Mouse (Mus musculus): ENCODE results near the gene Rasgrp4.
"Not testable (repeated sequence)": the region's sequence is repeated elsewhere in the genome, so short reads cannot be mapped to it uniquely, and the experiment has no call there.

Rasgrp4 gene

GRCm38 (mm10) chr7:29134693-29135386, at the start of gene Rasgrp4:
Gene Rasgrp4 (plus strand): TSS chr7:29134851.
- peak in 1 of 2 experiments; percentile 61 for DNase-seq (ENCODE audit: low spot score in 2 of 2)

- peak in 1 of 2 experiments; percentile 59 for DNase-seq (ENCODE audit: low spot score in 2 of 2)
These were observed 48.7 kb upstream of the Rasgrp4 start for GRCm38 (mm10) chr7:29085981-29086380.

DNA sequence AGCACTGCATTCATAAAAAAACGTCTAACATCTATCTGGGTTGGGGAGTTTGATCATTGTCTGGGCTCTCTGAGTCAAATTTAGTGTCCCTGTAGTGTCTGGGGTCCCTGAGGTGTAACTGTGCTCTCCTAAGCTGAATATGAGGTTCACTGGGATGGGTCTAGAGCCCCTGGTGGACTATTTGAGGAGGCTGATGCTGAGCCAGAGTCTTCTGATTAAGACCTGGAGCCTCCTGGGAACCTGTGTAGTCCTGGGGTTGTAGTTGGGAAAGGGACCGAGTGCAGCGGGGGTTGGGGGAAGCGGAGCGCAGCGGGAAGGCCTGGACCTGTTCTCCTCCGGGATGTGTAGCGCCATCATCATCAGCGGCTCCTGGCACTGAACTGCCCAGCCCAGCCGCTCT, 47.7 kb upstream of the Rasgrp4 start:
- DNase-seq (ENCODE audit: low spot score in 2 of 2): peak in 1 of 2 experiments; percentile 50

- DNase-seq (ENCODE audit: low spot score in 2 of 2): no peak
These were observed 45.8 kb upstream of the Rasgrp4 start for GRCm38 (mm10) chr7:29088817-29089216.

- peak in 1 of 2 experiments; percentile 59 for DNase-seq (ENCODE audit: low spot score in 2 of 2)
These were observed 37.5 kb upstream of the Rasgrp4 start for GRCm38 (mm10) chr7:29097131-29097530.

GRCm38 (mm10) chr7:29101286-29102017, 33.2 kb upstream of the Rasgrp4 start:
- DNase-seq (ENCODE audit: low spot score in 2 of 2): no peak

GRCm38 (mm10) chr7:29108992-29109955, 25.4 kb upstream of the Rasgrp4 start:
- peak in 1 of 2 experiments; percentile 59 for DNase-seq (ENCODE audit: low spot score in 2 of 2)

- DNase-seq (ENCODE audit: low spot score in 2 of 2): no peak
These were observed 16.4 kb upstream of the Rasgrp4 start for GRCm38 (mm10) chr7:29118142-29118851.

DNA sequence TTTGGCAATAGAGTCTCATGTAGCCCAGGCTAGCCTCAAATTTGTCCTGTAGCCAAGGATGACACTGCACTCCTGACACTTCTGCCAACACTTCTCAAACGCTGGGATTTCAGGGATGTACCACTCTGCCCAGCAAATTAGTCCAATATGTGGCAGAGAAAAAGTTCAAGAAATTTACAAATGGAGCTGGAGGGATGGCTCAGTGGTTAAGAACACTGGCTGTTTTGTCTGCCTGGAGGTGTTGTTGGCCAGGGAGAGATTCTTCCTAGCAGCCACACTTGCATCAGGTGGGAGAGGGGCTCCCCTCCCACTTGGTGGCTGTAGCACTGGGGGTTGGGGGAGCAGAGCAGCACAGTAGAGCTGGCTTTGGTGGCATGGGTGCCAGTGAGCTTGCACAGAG, 15.1 kb upstream of the Rasgrp4 start:
- no peak for DNase-seq (ENCODE audit: low spot score in 2 of 2)

DNA sequence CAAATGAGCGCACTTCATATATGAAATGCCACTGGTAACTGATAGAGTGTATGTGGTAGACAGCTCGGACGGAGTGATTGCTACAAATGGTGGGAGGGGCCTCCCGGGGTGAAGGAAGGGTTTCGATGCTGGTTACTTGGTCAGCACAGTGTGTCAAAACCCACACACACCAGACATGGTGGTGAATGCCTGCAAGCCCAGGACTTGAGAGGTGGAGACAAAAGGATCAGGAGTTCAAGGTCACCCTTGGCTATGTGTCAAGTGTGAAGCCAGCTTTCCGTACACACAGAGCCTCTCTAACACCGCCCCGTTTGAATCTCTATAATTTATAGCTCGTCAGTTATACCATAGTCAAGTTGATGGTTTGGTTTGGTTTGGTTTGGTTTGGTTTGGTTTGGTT, 11.8 kb upstream of the Rasgrp4 start:
- DNase-seq (ENCODE audit: low spot score in 2 of 2): no peak

DNA sequence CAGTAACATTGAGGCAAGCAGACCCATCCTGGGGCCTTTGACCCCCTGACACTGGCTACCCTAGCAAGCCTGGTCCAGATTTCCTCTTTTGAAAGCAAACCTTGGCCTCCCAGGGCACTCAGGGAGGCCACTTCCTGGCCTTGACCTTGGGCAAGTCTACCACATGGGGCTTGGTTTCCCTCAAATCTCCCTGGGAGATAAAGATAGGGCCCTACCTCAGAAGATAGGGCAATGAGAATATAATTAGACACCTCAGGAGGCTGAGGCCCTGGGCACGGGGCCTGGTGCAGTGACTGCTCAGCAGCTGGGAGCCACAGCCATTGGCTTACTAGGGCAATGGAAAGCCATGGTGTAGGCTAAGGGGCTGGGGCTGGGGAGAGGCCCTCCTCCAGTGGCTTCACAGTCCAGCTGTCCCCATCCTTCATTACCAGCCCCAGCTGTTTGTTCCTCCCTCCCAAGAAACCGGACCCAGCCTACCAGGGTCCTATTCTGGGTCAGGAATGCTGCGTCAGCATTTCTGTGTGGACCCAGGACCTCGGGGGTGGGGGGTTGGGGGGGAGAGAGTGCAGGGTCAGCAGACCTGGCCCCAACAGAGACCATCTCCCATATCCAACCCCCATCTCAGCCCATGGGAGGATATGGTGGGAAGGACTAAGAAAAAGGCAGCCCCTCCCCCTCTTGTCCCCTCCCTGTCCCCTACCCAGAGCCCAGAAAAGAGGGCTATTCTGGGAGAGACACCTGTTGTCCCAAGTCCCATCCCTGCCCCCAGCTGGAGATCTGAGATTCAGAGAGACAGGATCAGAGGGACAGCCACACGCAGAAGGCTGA, 10.9 kb upstream of the Rasgrp4 start:
- DNase-seq (ENCODE audit: low spot score in 2 of 2): no peak

DNA sequence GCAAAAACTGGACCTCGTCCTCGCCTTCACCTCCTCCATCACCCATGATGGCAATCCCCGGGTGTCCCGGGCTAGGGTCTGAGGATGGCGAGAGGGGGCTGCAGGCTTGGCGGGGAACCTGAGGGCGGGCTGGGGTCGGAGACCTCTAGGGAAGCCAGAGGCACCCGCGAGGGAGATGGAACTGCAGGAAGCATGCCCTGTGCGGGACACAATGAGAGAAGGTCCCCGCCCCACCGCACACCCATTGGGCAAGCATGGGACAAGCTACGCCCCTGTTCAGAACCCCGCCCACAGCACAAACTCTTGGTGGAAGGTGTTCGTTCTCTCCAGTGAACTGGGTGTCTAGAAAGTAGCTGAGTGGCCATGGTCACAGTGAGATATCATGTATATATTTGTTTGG, 9.7 kb upstream of the Rasgrp4 start, which contains the start of gene Ryr1:
Gene Ryr1, minus strand, starts transcription at position 210 of the 400 bp plus-strand sequence.
- peak; percentile 54 to 78 for DNase-seq (ENCODE audit: low spot score in 2 of 2)

- DNase-seq (ENCODE audit: low spot score in 2 of 2): peak; percentile 72 to 87
These were observed 8.3 kb upstream of the Rasgrp4 start for GRCm38 (mm10) chr7:29126173-29126915.

GRCm38 (mm10) chr7:29128725-29129124, 5.9 kb upstream of the Rasgrp4 start:
- DNase-seq (ENCODE audit: low spot score in 2 of 2): no peak

DNA sequence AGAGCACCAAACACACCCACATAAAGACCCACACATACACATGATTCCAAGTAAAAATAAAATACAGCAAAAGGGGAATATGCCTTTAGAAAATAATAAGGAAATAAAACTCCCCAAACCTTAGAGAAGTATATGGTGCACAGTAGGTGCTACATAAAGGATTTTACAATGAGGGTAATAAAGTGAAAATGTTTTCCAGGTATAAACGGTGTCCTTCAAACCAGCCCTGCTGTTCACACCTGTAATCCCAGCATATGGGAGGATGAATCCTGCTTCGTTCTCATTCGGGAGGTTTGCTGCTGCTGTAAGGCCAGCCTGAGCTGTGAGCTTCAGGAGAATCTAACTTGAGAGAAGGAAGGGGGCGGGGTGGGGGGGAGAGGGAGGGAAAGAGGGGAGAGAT, 421 bp upstream of the Rasgrp4 start:
- DNase-seq (ENCODE audit: low spot score in 2 of 2): no peak

- DNase-seq (ENCODE audit: low spot score in 2 of 2): no peak
These were observed 2.8 kb downstream of the Rasgrp4 start for GRCm38 (mm10) chr7:29137429-29137828.

- not testable (repeated sequence) for DNase-seq (ENCODE audit: low spot score in 2 of 2)
These were observed 4.6 kb downstream of the Rasgrp4 start for GRCm38 (mm10) chr7:29139237-29139636.

- DNase-seq (ENCODE audit: low spot score in 2 of 2): no peak
These were observed 6.8 kb downstream of the Rasgrp4 start for GRCm38 (mm10) chr7:29141416-29141815.

- DNase-seq (ENCODE audit: low spot score in 2 of 2): no peak
These were observed 9.4 kb downstream of the Rasgrp4 start for GRCm38 (mm10) chr7:29144006-29144405.
